Mouse (Mus musculus) C2C12 (cell line): Measurements from ENCODE around the gene Hibch.

Experiments
- CEBPB ChIP-seq: IDR thresholded peaks from one replicate; pipeline ENCODE4 v1.6.1; 2011; ENCODE audit warnings: low read depth, mild to moderate bottlenecking, control low read depth, moderate library complexity
- CTCF ChIP-seq: IDR thresholded peaks from one replicate; pipeline ENCODE4 v1.5.1; 2011; ENCODE audit not compliant: control insufficient read depth, insufficient read depth, insufficient read length
- MAX ChIP-seq: IDR thresholded peaks from one replicate; pipeline ENCODE4 v1.6.1; 2011; ENCODE audit warnings: mild to moderate bottlenecking, control low read depth
- MYOG ChIP-seq: IDR thresholded peaks from one replicate; pipeline ENCODE4 v1.6.1; 2011; ENCODE audit not compliant: control insufficient read depth, insufficient read length; ENCODE audit errors: extremely low read depth
- USF1 ChIP-seq: IDR thresholded peaks from one replicate; pipeline ENCODE4 v1.6.1; 2011; ENCODE audit warnings: low read depth, mild to moderate bottlenecking, control low read depth, moderate library complexity

- no peak for TF ChIP-seq MYOG
- no peak for TF ChIP-seq CTCF
- TF ChIP-seq USF1 = no peak
- TF ChIP-seq CEBPB = no peak
- no peak for TF ChIP-seq MAX
Measured at GRCm38 (mm10) chr1:52916655-52917054, 71.9 kb downstream of the Hibch start.
